Mouse (Mus musculus) neural tube, embryonic 15.5 days (tissue): ENCODE data around the gene Mpc2. TPM values are rescaled to one million over a fixed set of nuclear protein-coding genes. Genes with fewer than 3 reads are reported as not detected.

Experiments used
- ATAC-seq: fragments of 200-750 bp; cut with Nextera tagmentation; 2 replicates; pipeline ENCODE4 v1.8.0; 2017; ENCODE audit warnings: mild to moderate bottlenecking, moderate TSS enrichment, moderate library complexity; ENCODE audit not compliant: low FRiP score
- H3K27ac ChIP-seq: fragments of 300-500 bp; sonication (generic); replicated peaks from 2 replicates; pipeline ENCODE4 v1.5.1; 2015; ENCODE audit warnings: mild to moderate bottlenecking, inconsistent platforms
- H3K27me3 ChIP-seq: fragments of 300-500 bp; sonication (generic); replicated peaks from 2 replicates; pipeline ENCODE4 v1.6.1; 2015; ENCODE audit warnings: inconsistent platforms
- H3K36me3 ChIP-seq: fragments of 300-500 bp; sonication (generic); 2 replicates; pipeline ENCODE4 v1.6.1; 2015; ENCODE audit warnings: inconsistent platforms
- H3K4me1 ChIP-seq: fragments of 300-500 bp; sonication (generic); 2 replicates; pipeline ENCODE4 v1.6.1; 2015; ENCODE audit warnings: inconsistent platforms
- H3K4me2 ChIP-seq: fragments of 300-500 bp; sonication (generic); 2 replicates; pipeline ENCODE4 v1.6.1; 2015; ENCODE audit warnings: inconsistent platforms, mild to moderate bottlenecking, moderate library complexity
- H3K4me3 ChIP-seq: fragments of 300-500 bp; sonication (generic); replicated peaks from 2 replicates; pipeline ENCODE4 v1.5.1; 2015; ENCODE audit warnings: mild to moderate bottlenecking, inconsistent platforms
- H3K9ac ChIP-seq: fragments of 300-500 bp; sonication (generic); replicated peaks from 2 replicates; pipeline ENCODE4 v1.6.1; 2015; ENCODE audit warnings: mild to moderate bottlenecking, inconsistent platforms
- H3K9me3 ChIP-seq: fragments of 300-500 bp; sonication (generic); replicated peaks from 2 replicates; pipeline ENCODE4 v1.6.1; 2016; ENCODE audit warnings: inconsistent platforms
- WGBS: fragments of 180-500 bp; shearing (Covaris S2); methylation state at CpG from one replicate; pipeline ENCODE4 v1.1.7; 2015; ENCODE audit warnings: mixed read lengths; 5-methylcytosine and 5-hydroxymethylcytosine counted together
- polyA plus RNA-seq: library from polyadenylated mRNA; unstranded; fragments of >200 nt; fragmentation: Nextera tagmentation; extraction: Ambion mirVana; gene quantifications from 2 replicates; pipeline ENCODE4 v1.2.1, GENCODE M21; 2015

Gene Mpc2
- polyA plus RNA-seq, 1 experiment from 2014 or later, result 252 TPM

DNA sequence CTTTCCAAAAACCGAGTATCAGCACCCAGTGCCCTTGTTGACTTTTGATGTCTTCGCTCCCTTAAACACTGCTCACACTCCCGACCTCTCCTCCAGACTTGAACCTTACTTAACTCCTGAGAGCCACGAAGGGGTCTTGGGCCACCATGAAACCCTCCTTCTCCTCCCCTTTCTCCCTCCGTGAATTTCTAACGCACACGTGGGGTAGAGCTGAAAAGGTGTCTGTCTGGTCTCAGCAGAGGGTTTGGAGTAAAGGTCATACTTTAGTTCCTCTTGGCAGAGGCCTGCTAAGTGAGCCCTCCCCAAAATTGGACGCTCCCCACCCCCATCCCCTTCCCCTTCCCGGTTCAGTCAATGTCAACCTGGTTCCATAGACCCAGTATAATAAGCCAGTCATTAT is 1.2 kb downstream of the Mpc2 start:
- Histone ChIP-seq H3K9ac (peak overlapping the region; percentile 72), H3K27ac (peak overlapping the region; percentile 96), H3K27me3 (no peaks in the 10 kb centered on the region), H3K4me3 (peak overlapping the region; percentile 89), H3K4me1 (peaks cover 20% of the 10 kb centered on the region), H3K4me2 (peak overlapping the region; percentile 80), H3K9me3 (no peaks in the 10 kb centered on the region), H3K36me3 (no peaks in the 10 kb centered on the region)
- WGBS, result 4% methylated on average over 9 of the region's 9 CpGs
- ATAC-seq, result no peak

DNA sequence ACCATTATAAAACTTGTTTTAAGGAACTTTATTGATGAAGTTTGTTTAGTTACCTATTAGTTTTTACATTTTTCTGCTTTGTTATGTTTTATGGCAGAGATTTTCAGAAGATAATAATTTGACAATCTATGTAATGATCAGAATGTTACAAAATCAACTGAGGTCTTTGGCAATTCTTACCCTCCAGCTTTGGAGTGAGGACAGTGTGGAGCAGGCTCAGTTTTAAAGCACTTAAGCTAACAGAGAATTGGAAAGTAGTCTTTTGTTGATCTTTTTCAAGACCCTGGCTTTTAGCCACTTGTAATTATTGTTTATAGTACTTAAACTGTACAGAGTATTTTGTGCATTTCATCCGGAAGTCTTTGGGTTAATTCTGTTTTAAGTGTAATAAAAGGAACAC is 2.4 kb downstream of the Mpc2 start:
- Histone ChIP-seq H3K9ac (no peak overlapping the region), H3K27me3 (no peaks in the 10 kb centered on the region), H3K9me3 (no peaks in the 10 kb centered on the region), H3K36me3 (no peaks in the 10 kb centered on the region), H3K4me1 (peaks cover 20% of the 10 kb centered on the region), H3K4me2 (no peak overlapping the region), H3K27ac (no peak overlapping the region), H3K4me3 (no peak overlapping the region)
- no peak for ATAC-seq
- WGBS, result 90% methylated on average over 1 of the region's 1 CpGs

- ATAC-seq, result no peak
- H3K27me3 ChIP-seq, result no peaks in the 10 kb centered on the region
- H3K4me3 ChIP-seq, result no peak overlapping the region
- WGBS, result 92% methylated on average over 3 of the region's 3 CpGs
- H3K27ac ChIP-seq, result no peak overlapping the region
- peaks cover 8% of the 10 kb centered on the region for H3K4me1 ChIP-seq
- H3K36me3 ChIP-seq, result no peaks in the 10 kb centered on the region
- H3K4me2 ChIP-seq, result no peak overlapping the region
- no peak overlapping the region for H3K9ac ChIP-seq
- no peaks in the 10 kb centered on the region for H3K9me3 ChIP-seq
Observed at GRCm38 (mm10) chr1:165464574-165464973, 4.1 kb downstream of the Mpc2 start.

- no peak for ATAC-seq
- no peaks in the 10 kb centered on the region for H3K9me3 ChIP-seq
- H3K4me2 ChIP-seq, result no peak overlapping the region
- H3K36me3 ChIP-seq, result no peaks in the 10 kb centered on the region
- H3K27me3 ChIP-seq, result no peaks in the 10 kb centered on the region
- no peaks in the 10 kb centered on the region for H3K4me1 ChIP-seq
- H3K4me3 ChIP-seq, result no peak overlapping the region
- no peak overlapping the region for H3K27ac ChIP-seq
- H3K9ac ChIP-seq, result no peak overlapping the region
Observed at GRCm38 (mm10) chr1:165468971-165469370, 8.5 kb downstream of the Mpc2 start.

GRCm38 (mm10) chr1:165469717-165470116 is 9.3 kb downstream of the Mpc2 start:
- no peak for ATAC-seq
- no peaks in the 10 kb centered on the region for H3K9me3 ChIP-seq
- no peak overlapping the region for H3K9ac ChIP-seq
- no peaks in the 10 kb centered on the region for H3K27me3 ChIP-seq
- no peak overlapping the region for H3K27ac ChIP-seq
- no peaks in the 10 kb centered on the region for H3K4me1 ChIP-seq
- H3K4me2 ChIP-seq, result no peak overlapping the region
- no peak overlapping the region for H3K4me3 ChIP-seq
- H3K36me3 ChIP-seq, result no peaks in the 10 kb centered on the region

DNA sequence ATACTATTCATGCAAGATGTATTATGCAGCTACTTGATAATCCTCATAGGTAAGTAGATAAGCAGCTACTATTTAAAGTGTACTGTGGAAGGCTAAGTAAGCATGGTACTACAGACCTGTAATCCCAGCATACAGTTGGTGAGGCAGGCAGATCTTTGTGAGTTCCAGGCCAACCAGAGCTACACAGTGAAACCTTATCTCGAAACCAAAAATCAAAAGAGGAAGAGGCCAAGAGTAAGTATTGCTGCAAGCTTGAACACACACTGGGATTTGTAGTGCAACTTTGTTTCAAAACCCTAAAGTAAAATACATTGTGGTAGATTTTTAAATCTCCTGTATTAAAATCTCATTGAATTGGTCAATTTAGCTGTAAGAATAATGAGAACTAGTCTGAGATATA is 11.1 kb downstream of the Mpc2 start:
- Histone ChIP-seq H3K9me3 (no peaks in the 10 kb centered on the region), H3K4me1 (no peaks in the 10 kb centered on the region), H3K36me3 (no peaks in the 10 kb centered on the region), H3K4me2 (no peak overlapping the region), H3K4me3 (no peak overlapping the region), H3K27ac (no peak overlapping the region), H3K9ac (no peak overlapping the region), H3K27me3 (no peaks in the 10 kb centered on the region)
- WGBS, result 95% methylated on average over 1 of the region's 1 CpGs
- ATAC-seq, result no peak

DNA sequence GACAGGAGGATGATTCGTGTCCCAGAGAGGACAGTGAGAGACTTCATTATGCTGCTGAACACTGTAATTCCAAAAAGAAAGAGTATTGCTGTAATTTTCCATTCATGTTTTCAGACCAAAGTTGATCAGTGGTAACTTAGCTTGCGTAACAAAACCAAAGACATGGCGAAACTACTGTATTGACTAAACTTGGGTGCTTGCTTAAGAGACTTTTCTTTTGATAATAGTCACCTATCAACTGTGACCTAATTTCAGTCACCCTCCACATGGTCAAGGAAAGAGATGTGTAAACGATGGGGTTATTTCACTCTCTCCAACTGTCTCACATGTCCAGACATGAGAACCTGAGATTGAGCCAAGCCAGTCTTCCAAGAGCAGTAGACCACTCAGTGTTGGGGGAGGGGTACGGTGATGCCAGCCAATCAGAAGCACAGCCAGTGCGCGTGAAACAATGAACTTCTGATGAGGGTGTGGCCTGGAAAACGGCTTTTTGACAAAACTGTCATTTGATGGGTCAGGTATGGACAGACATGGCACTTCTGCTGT is 24.3 kb downstream of the Mpc2 start, which contains the start of gene Adcy10:
Gene Adcy10, plus strand, starts transcription at position 496 of the 546 bp plus-strand sequence.
- no peak for ATAC-seq
- H3K9ac ChIP-seq, result no peak within 1 kb of the TSS
- H3K4me3 ChIP-seq, result no peak within 1 kb of the TSS
- no peak within 1 kb of the TSS for H3K4me2 ChIP-seq
- WGBS, result 92% methylated on average over 8 of the region's 8 CpGs
- H3K27me3 ChIP-seq, result no peaks in the 10 kb centered on the region
- H3K4me1 ChIP-seq, result no peaks in the 10 kb centered on the region
- no peak within 1 kb of the TSS for H3K27ac ChIP-seq
- H3K36me3 ChIP-seq, result peaks cover 23% of the 10 kb centered on the region
- no peaks in the 10 kb centered on the region for H3K9me3 ChIP-seq

GRCm38 (mm10) chr1:165486108-165486507 is 25.7 kb downstream of the Mpc2 start:
- H3K27me3 ChIP-seq, result no peaks in the 10 kb centered on the region
- 89% methylated on average over 2 of the region's 2 CpGs for WGBS
- no peaks in the 10 kb centered on the region for H3K4me1 ChIP-seq
- no peaks in the 10 kb centered on the region for H3K9me3 ChIP-seq
- no peak overlapping the region for H3K4me3 ChIP-seq
- no peak overlapping the region for H3K4me2 ChIP-seq
- H3K9ac ChIP-seq, result no peak overlapping the region
- H3K27ac ChIP-seq, result no peak overlapping the region
- no peak for ATAC-seq
- peaks cover 11% of the 10 kb centered on the region for H3K36me3 ChIP-seq

GRCm38 (mm10) chr1:165489197-165489596 is 28.8 kb downstream of the Mpc2 start:
- no peak overlapping the region for H3K27ac ChIP-seq
- no peak for ATAC-seq
- H3K4me1 ChIP-seq, result no peaks in the 10 kb centered on the region
- H3K9me3 ChIP-seq, result no peaks in the 10 kb centered on the region
- H3K9ac ChIP-seq, result no peak overlapping the region
- 0 out of 2 replicates have a peak, but pooled peaks cover 4% of the 10 kb centered on the region for H3K36me3 ChIP-seq
- no peaks in the 10 kb centered on the region for H3K27me3 ChIP-seq
- no peak overlapping the region for H3K4me3 ChIP-seq
- no peak overlapping the region for H3K4me2 ChIP-seq
- WGBS, result 86% methylated on average over 4 of the region's 4 CpGs

DNA sequence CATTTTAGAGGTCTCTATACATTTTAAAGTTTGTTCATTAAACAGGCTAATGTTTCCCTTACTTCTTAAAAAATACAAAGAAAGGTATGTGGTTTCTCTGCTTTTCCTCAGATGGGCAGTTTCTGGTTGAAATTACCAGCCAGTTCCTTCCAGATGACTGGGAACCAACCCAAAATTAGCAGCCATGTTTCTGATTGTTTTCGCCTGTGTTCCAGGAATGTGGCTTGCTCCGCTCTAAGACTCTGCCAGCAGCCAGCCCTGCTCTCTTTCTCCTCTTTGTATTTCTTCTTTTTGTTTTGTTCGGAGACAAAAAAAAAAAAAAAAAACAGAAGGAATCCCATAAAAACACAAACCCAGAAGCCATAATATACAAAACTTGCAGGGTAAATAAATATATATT is 38.4 kb downstream of the Mpc2 start:
- H3K9me3 ChIP-seq, result no peaks in the 10 kb centered on the region
- 47% methylated on average over 3 of the region's 3 CpGs for WGBS
- no peaks in the 10 kb centered on the region for H3K4me1 ChIP-seq
- no peak overlapping the region for H3K4me3 ChIP-seq
- H3K9ac ChIP-seq, result no peak overlapping the region
- no peak for ATAC-seq
- H3K4me2 ChIP-seq, result no peak overlapping the region
- H3K36me3 ChIP-seq, result no peaks in the 10 kb centered on the region
- H3K27me3 ChIP-seq, result no peaks in the 10 kb centered on the region
- H3K27ac ChIP-seq, result no peak overlapping the region

GRCm38 (mm10) chr1:165503307-165504024 is 43.0 kb downstream of the Mpc2 start:
- Histone ChIP-seq H3K4me2 (no peak overlapping the region), H3K9me3 (no peaks in the 10 kb centered on the region), H3K27me3 (no peaks in the 10 kb centered on the region), H3K4me1 (no peaks in the 10 kb centered on the region), H3K9ac (no peak overlapping the region), H3K36me3 (no peaks in the 10 kb centered on the region), H3K4me3 (no peak overlapping the region), H3K27ac (no peak overlapping the region)
- ATAC-seq, result no peak
- WGBS, result 64% methylated on average over 10 of the region's 10 CpGs

DNA sequence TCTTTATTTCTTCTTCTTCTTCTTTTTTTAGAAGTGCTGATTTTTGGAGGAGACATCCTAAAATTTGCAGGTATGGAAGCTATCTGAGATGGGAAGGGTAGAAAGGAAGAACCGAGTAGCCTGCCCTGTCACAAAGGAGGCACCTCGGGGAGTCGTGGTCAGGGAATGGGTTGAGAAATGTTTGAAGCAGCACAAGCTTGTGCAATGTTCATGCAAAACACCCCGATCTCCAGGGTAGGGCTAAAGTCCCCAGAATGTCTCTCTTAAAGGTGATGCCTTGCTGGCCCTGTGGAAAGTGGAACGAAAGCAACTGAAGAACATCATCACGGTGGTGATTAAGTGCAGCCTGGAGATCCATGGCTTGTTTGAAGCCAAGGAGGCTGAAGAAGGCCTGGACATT is 45.9 kb downstream of the Mpc2 start:
- Histone ChIP-seq H3K4me3 (no peak overlapping the region), H3K9me3 (no peaks in the 10 kb centered on the region), H3K9ac (no peak overlapping the region), H3K27me3 (no peaks in the 10 kb centered on the region), H3K36me3 (no peaks in the 10 kb centered on the region), H3K4me2 (no peak overlapping the region), H3K27ac (no peak overlapping the region), H3K4me1 (no peaks in the 10 kb centered on the region)
- no peak for ATAC-seq
- WGBS, result 90% methylated on average over 6 of the region's 6 CpGs
